24 mouse cellular contexts compared by ENCODE assay signal in the genomic region with DNA sequence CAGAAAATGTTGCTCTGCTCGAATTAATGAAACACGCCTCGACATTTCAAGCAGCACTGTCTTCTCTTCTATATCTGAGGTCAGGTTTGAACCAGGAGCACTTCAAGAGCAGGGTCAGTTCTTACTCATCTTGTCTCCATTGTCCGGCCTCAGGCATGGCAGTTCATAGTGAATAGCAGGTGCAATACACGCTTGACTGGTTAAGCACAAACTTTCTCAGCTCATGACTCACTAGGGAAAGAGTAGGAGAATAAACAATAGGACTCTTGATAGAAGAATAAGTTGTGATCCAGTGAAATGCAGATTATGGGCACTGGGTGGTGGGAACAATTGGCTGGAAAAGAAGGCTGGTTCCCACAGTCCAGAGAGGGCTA. TPM values are rescaled to one million over a fixed set of nuclear protein-coding genes. Genes with fewer than 3 reads are reported as not detected.
DNase-seq lines count a peak whose midpoint lies in the region; ATAC-seq and TF ChIP-seq lines count a peak whose summit lies in the region.
"Had no signal": no experiment of that assay in that cellular context is flagged by ENCODE, and none has a peak within 500 bp of the region (broad histone marks: within the 10 kb centered on the region; RNA-seq: fewer than 3 reads in every experiment).

No protein-coding gene starts in this region.

- no peak for TF ChIP-seq POLR2A in CH12.LX (IDR thresholded peaks at IDR 0.05; ENCODE audit: low read depth, low read length)

- TF ChIP-seq EP300 in CH12.LX (IDR thresholded peaks at IDR 0.05; ENCODE audit: low read length) = peak; percentile 53

- no peak overlapping the region for H3K4me3 ChIP-seq in forebrain, embryonic 11.5 days (ENCODE audit: low read depth, low read length)
- H3K4me3 ChIP-seq in forebrain, postnatal 0 days (ENCODE audit: low read depth, low read length) = no peak overlapping the region
- no peak overlapping the region for H3K4me3 ChIP-seq in CH12.LX (replicated peaks in 1 of 3; ENCODE audit: low read depth in 2 of 3, low read length in 2 of 3, poor library complexity in 1 of 3)
- no peak overlapping the region for H3K4me3 ChIP-seq in embryonic facial prominence, embryonic 12.5 days
- H3K4me3 ChIP-seq: embryonic facial prominence, embryonic 15.5 days; hindbrain, embryonic 15.5 days had no signal

- H3K79me2 ChIP-seq in CH12.LX (replicated peaks; ENCODE audit: control insufficient read depth, extremely low read depth, insufficient read depth, poor library complexity, severe bottlenecking) = peaks cover 18% of the 10 kb centered on the region

- no peak for ATAC-seq in forebrain, embryonic 11.5 days (replicated peaks; ENCODE audit: low FRiP score)
- ATAC-seq in forebrain, postnatal 0 days = no peak
- no peak for ATAC-seq in embryonic facial prominence, embryonic 12.5 days (ENCODE audit: insufficient number of reproducible peaks, insufficient read depth, low FRiP score, low TSS enrichment)
- ATAC-seq: forebrain, embryonic 15.5 days had no signal

- no peak overlapping the region for H3K27ac ChIP-seq in forebrain, embryonic 11.5 days (ENCODE audit: low read depth, low read length)
- H3K27ac ChIP-seq in forebrain, postnatal 0 days (ENCODE audit: low read depth, low read length) = no peak overlapping the region
- peak overlapping the region; percentile 70 for H3K27ac ChIP-seq in CH12.LX (ENCODE audit: insufficient read depth, low read depth)
- H3K27ac ChIP-seq in embryonic facial prominence, embryonic 12.5 days = peak overlapping the region; percentile 14; the same call in 1 of the 2 replicates
- H3K27ac ChIP-seq: embryonic facial prominence, embryonic 15.5 days; forebrain, embryonic 10.5 days; forebrain, embryonic 15.5 days; heart, embryonic 13.5 days; hindbrain, embryonic 15.5 days had no signal

- 87% methylated on average over 5 of the region's 5 CpGs for WGBS in forebrain, embryonic 11.5 days
- 81% methylated on average over 5 of the region's 5 CpGs for WGBS in forebrain, postnatal 0 days
- 81% methylated on average over 5 of the region's 5 CpGs for WGBS in embryonic facial prominence, embryonic 12.5 days

- in situ Hi-C loops in CH12.LX (cut with MboI; ENCODE audit: low pct_ligation_motif_present, low pct_unique_long_range_greater_than_20kb, low sequenced_read_pairs) = no loop called here

- no peaks in the 10 kb centered on the region for H3K36me3 ChIP-seq in forebrain, embryonic 11.5 days (ENCODE audit: control insufficient read depth, insufficient read depth, low read length)
- H3K36me3 ChIP-seq in forebrain, postnatal 0 days (ENCODE audit: insufficient read depth) = peaks cover 13% of the 10 kb centered on the region; the same call in 1 of the 2 replicates
- H3K36me3 ChIP-seq in CH12.LX (replicated peaks in 1 of 2; ENCODE audit: control insufficient read depth in 1 of 2, insufficient read depth in 1 of 2, low read length in 1 of 2) = peaks cover 14 to 21% of the 10 kb centered on the region in 2 experiments
- H3K36me3 ChIP-seq in embryonic facial prominence, embryonic 12.5 days = peaks cover 15% of the 10 kb centered on the region

- no peak overlapping the region for H3K9ac ChIP-seq in forebrain, embryonic 11.5 days (ENCODE audit: low read length)
- H3K9ac ChIP-seq in forebrain, postnatal 0 days = no peak overlapping the region
- no peak overlapping the region for H3K9ac ChIP-seq in CH12.LX (ENCODE audit: insufficient read depth, low read depth)
- H3K9ac ChIP-seq in embryonic facial prominence, embryonic 12.5 days = no peak overlapping the region
- H3K9ac ChIP-seq: embryonic facial prominence, embryonic 15.5 days; forebrain, embryonic 15.5 days; heart, embryonic 13.5 days; hindbrain, embryonic 15.5 days had no signal

- DNase-seq in forebrain, embryonic 11.5 days (ENCODE audit: low spot score) = peak; percentile 22
- DNase-seq in forebrain, postnatal 0 days = no peak
- DNase-seq in kidney, postnatal 10 days = peak; percentile 2
- no peak for DNase-seq in kidney, postnatal 25 days
- peak; percentile 40 for DNase-seq in CH12.LX (ENCODE audit: extremely low read depth)
- no peak for DNase-seq in thymus, postnatal 0 days (ENCODE audit: low spot score)
- DNase-seq: adrenal gland, adult 2 months; adrenal gland, postnatal 25 days; B cell, adult 2 months; cerebellum, adult 18-20 months; cerebellum, adult 9-11 months; cerebellum, postnatal 36 days; gastrocnemius, postnatal 10 days; heart, postnatal 36 days had no signal

- no peaks in the 10 kb centered on the region for H3K27me3 ChIP-seq in forebrain, embryonic 11.5 days (ENCODE audit: control insufficient read depth, insufficient read depth, low read length)
- no peaks in the 10 kb centered on the region for H3K27me3 ChIP-seq in forebrain, postnatal 0 days (ENCODE audit: insufficient read depth, low read length)
- H3K27me3 ChIP-seq in CH12.LX (replicated peaks) = no peaks in the 10 kb centered on the region
- no peaks in the 10 kb centered on the region for H3K27me3 ChIP-seq in embryonic facial prominence, embryonic 12.5 days
- H3K27me3 ChIP-seq: embryonic facial prominence, embryonic 15.5 days; forebrain, embryonic 15.5 days; hindbrain, embryonic 15.5 days had no signal

- H3K9me3 ChIP-seq in forebrain, embryonic 11.5 days (ENCODE audit: control insufficient read depth, low read length) = no peaks in the 10 kb centered on the region; the same call in 1 of the 2 replicates
- no peaks in the 10 kb centered on the region for H3K9me3 ChIP-seq in forebrain, postnatal 0 days (ENCODE audit: low read length)
- H3K9me3 ChIP-seq in CH12.LX (replicated peaks; ENCODE audit: low read length) = peaks cover 6% of the 10 kb centered on the region
- no peaks in the 10 kb centered on the region for H3K9me3 ChIP-seq in embryonic facial prominence, embryonic 12.5 days
- H3K9me3 ChIP-seq: embryonic facial prominence, embryonic 15.5 days; forebrain, embryonic 10.5 days; forebrain, embryonic 15.5 days; hindbrain, embryonic 15.5 days had no signal

- H3K4me2 ChIP-seq in forebrain, embryonic 11.5 days (ENCODE audit: low read depth, low read length, severe bottlenecking) = no peak overlapping the region
- no peak overlapping the region for H3K4me2 ChIP-seq in forebrain, postnatal 0 days (ENCODE audit: low read depth)
- peak overlapping the region; percentile 27; the same call in 1 of the 2 replicates for H3K4me2 ChIP-seq in CH12.LX (ENCODE audit: insufficient read depth, low read depth, poor library complexity, severe bottlenecking)
- H3K4me2 ChIP-seq in embryonic facial prominence, embryonic 12.5 days (replicated peaks) = no peak overlapping the region
- H3K4me2 ChIP-seq: forebrain, embryonic 15.5 days had no signal

- TF ChIP-seq RAD21 in CH12.LX (IDR thresholded peaks at IDR 0.05; ENCODE audit: low read depth, low read length) = no peak

- dilution Hi-C loops in CH12.LX (cut with MboI; ENCODE audit: extremely low pct_ligation_motif_present, extremely low pct_unique_long_range_greater_than_20kb, low sequenced_read_pairs) = no loop called here

- H3K4me1 ChIP-seq in forebrain, embryonic 11.5 days (replicated peaks; ENCODE audit: control insufficient read depth, insufficient read depth, low read length) = no peaks in the 10 kb centered on the region
- 0 out of 2 replicates have a peak, but pooled peaks cover 5% of the 10 kb centered on the region for H3K4me1 ChIP-seq in forebrain, postnatal 0 days (ENCODE audit: insufficient read depth)
- H3K4me1 ChIP-seq in CH12.LX (ENCODE audit: control insufficient read depth in 1 of 2, insufficient read depth in 2 of 2) = peaks cover 12 to 40% of the 10 kb centered on the region in 2 experiments
- H3K4me1 ChIP-seq in embryonic facial prominence, embryonic 12.5 days = 0 out of 2 replicates have a peak, but pooled peaks cover 3% of the 10 kb centered on the region

- TF ChIP-seq CTCF in forebrain, postnatal 0 days (IDR thresholded peaks at IDR 0.05; ENCODE audit: low read depth) = no peak
- no peak for TF ChIP-seq CTCF in CH12.LX (conservative IDR thresholded peaks at IDR 0.05 in 1 of 2, IDR thresholded peaks at IDR 0.05 in 1 of 2; ENCODE audit: low read depth in 2 of 2, low read length in 2 of 2)

RNA-seq across cellular contexts. Expression of gene Tmem128, which starts 1.2 kb away (rescaled TPM):
- 82.6 and 100 TPM in 2 replicates for polyA plus RNA-seq in forebrain, embryonic 11.5 days (2014; fragmentation: Nextera tagmentation; extraction: Ambion mirVana)
- 96.9 and 99.0 TPM in 2 replicates for total RNA-seq in forebrain, postnatal 0 days (2014; rRNA removed)
- polyA plus RNA-seq in forebrain, postnatal 0 days (2015; fragmentation: Nextera tagmentation; extraction: Ambion mirVana) = 105 and 106 TPM in 2 replicates
- total RNA-seq in CH12.LX (2012; rRNA removed) (64.1 and 65.1 TPM in 2 replicates), CH12.LX (2014; rRNA removed) (109 and 113 TPM in 2 replicates)
- 40.4 and 43.5 TPM in 2 replicates for polyA plus RNA-seq in CH12.LX (2012; ENCODE audit: insufficient read length, low read depth)
- 66.1 and 71.3 TPM in 2 replicates for polyA plus RNA-seq in embryonic facial prominence, embryonic 12.5 days (2016; fragmentation: Nextera tagmentation; extraction: Ambion mirVana)
- 103 and 126 TPM in 2 replicates for polyA plus RNA-seq in thymus, postnatal 0 days (2015; fragmentation: Nextera tagmentation; extraction: Ambion mirVana)

RNA-seq across cellular contexts. Expression of gene Otop1, which starts 17.0 kb away (rescaled TPM):
- not detected in 2 replicates for polyA plus RNA-seq in forebrain, embryonic 11.5 days (2014; fragmentation: Nextera tagmentation; extraction: Ambion mirVana)
- total RNA-seq in forebrain, postnatal 0 days (2014; rRNA removed) = not detected in 2 replicates
- not detected in 2 replicates for polyA plus RNA-seq in forebrain, postnatal 0 days (2015; fragmentation: Nextera tagmentation; extraction: Ambion mirVana)
- total RNA-seq in CH12.LX (2012; rRNA removed) (not detected in 2 replicates), CH12.LX (2014; rRNA removed) (not detected in 2 replicates)
- polyA plus RNA-seq in CH12.LX (2012; ENCODE audit: insufficient read length, low read depth) = not detected in 2 replicates
- polyA plus RNA-seq in embryonic facial prominence, embryonic 12.5 days (2016; fragmentation: Nextera tagmentation; extraction: Ambion mirVana) = 0.06 and 0.13 TPM in 2 replicates
- 0.06 and 0.08 TPM in 2 replicates for polyA plus RNA-seq in thymus, postnatal 0 days (2015; fragmentation: Nextera tagmentation; extraction: Ambion mirVana)
- polyA plus RNA-seq: CD4-positive, CD25-positive, alpha-beta regulatory T cell, adult 4 months; embryonic facial prominence, embryonic 15.5 days; erythroblast, embryonic 14.5 days; forebrain, embryonic 15.5 days; heart, embryonic 13.5 days; heart, postnatal 0 days; hindbrain, embryonic 11.5 days had no signal

RNA-seq across cellular contexts. Expression of gene Lyar, which starts 38.5 kb away (rescaled TPM):
- 140 and 143 TPM in 2 replicates for polyA plus RNA-seq in forebrain, embryonic 11.5 days (2014; fragmentation: Nextera tagmentation; extraction: Ambion mirVana)
- total RNA-seq in forebrain, postnatal 0 days (2014; rRNA removed) = 14.0 and 27.1 TPM in 2 replicates
- polyA plus RNA-seq in forebrain, postnatal 0 days (2015; fragmentation: Nextera tagmentation; extraction: Ambion mirVana) = 40.5 and 41.8 TPM in 2 replicates
- 134 and 169 TPM in 2 replicates for total RNA-seq in CH12.LX (2012; rRNA removed)
- total RNA-seq in CH12.LX (2014; rRNA removed) = 182 and 195 TPM in 2 replicates
- polyA plus RNA-seq in CH12.LX (2012; ENCODE audit: insufficient read length, low read depth) = 314 and 382 TPM in 2 replicates
- polyA plus RNA-seq in embryonic facial prominence, embryonic 12.5 days (2016; fragmentation: Nextera tagmentation; extraction: Ambion mirVana) = 118 and 122 TPM in 2 replicates
- polyA plus RNA-seq in thymus, postnatal 0 days (2015; fragmentation: Nextera tagmentation; extraction: Ambion mirVana) = 113 and 144 TPM in 2 replicates

RNA-seq across cellular contexts. Expression of gene Zbtb49, which starts 38.5 kb away (rescaled TPM):
- 17.3 and 20.8 TPM in 2 replicates for polyA plus RNA-seq in forebrain, embryonic 11.5 days (2014; fragmentation: Nextera tagmentation; extraction: Ambion mirVana)
- total RNA-seq in forebrain, postnatal 0 days (2014; rRNA removed) = 32.3 and 40.5 TPM in 2 replicates
- polyA plus RNA-seq in forebrain, postnatal 0 days (2015; fragmentation: Nextera tagmentation; extraction: Ambion mirVana) = 10.3 and 13.9 TPM in 2 replicates
- total RNA-seq in CH12.LX (2012; rRNA removed) = 8.2 and 9.1 TPM in 2 replicates
- 4.9 and 6.1 TPM in 2 replicates for total RNA-seq in CH12.LX (2014; rRNA removed)
- polyA plus RNA-seq in CH12.LX (2012; ENCODE audit: insufficient read length, low read depth) = 4.7 and 6.0 TPM in 2 replicates
- polyA plus RNA-seq in embryonic facial prominence, embryonic 12.5 days (2016; fragmentation: Nextera tagmentation; extraction: Ambion mirVana) = 18.7 and 19.5 TPM in 2 replicates
- 9.8 and 13.0 TPM in 2 replicates for polyA plus RNA-seq in thymus, postnatal 0 days (2015; fragmentation: Nextera tagmentation; extraction: Ambion mirVana)

Comparison
In these comparisons a context has a peak if more than half of its experiments do, and no peak if none do; other contexts are left out.
1. DNase-seq: peak in forebrain, embryonic 11.5 days (single experiment), kidney, postnatal 10 days (single experiment) and CH12.LX (single experiment); none in forebrain, postnatal 0 days (single experiment), kidney, postnatal 25 days (0 of 2) and thymus, postnatal 0 days (single experiment).
2. H3K27ac ChIP-seq: peak in CH12.LX (single experiment) and embryonic facial prominence, embryonic 12.5 days (single experiment); none in forebrain, embryonic 11.5 days (single experiment) and forebrain, postnatal 0 days (single experiment).